21 mouse cellular contexts compared by ENCODE assay signal in the genomic region with DNA sequence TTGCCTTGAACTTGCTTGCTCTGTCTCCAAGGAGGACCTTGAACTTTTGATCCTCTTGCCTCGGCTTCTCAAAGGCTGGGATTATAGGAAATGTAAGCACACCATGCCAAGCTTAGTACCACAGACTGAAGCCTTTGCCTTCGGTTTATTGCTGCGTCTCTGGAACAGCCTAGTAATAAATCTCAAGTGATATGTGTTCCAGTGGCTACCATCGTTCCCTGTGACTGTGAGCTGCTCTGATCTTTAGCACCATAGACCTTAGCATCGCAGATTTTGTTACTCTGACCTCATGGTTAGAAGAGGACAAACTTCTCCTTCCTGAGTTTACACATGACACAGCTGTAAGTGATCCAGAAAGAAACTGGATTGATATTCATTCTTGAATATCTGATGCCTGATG.
DNase-seq lines count a peak whose midpoint lies in the region; ATAC-seq and TF ChIP-seq lines count a peak whose summit lies in the region.
"Had no signal": no experiment of that assay in that cellular context is flagged by ENCODE, and none has a peak within 500 bp of the region (broad histone marks: within the 10 kb centered on the region; RNA-seq: fewer than 3 reads in every experiment).

No protein-coding gene starts in this region.

- 48% methylated on average over 5 of the region's 5 CpGs for WGBS in intestine, embryonic 16.5 days
- 33% methylated on average over 5 of the region's 5 CpGs for WGBS in large intestine, adult 2 months
- WGBS in lung, postnatal 0 days, result 58% methylated on average over 5 of the region's 5 CpGs
- 35% methylated on average over 5 of the region's 5 CpGs for WGBS in kidney, adult 2 months
- 93% methylated on average over 5 of the region's 5 CpGs for WGBS in cerebellum, adult 2 months

- no peak for TF ChIP-seq POLR2A in kidney, adult 2 months (IDR thresholded peaks at IDR 0.05; ENCODE audit: low read depth, low read length)
- TF ChIP-seq POLR2A in cerebellum, adult 2 months (IDR thresholded peaks at IDR 0.05; ENCODE audit: borderline replicate concordance, insufficient read depth, low read length), result no peak

- no peak for TF ChIP-seq CTCF in lung, postnatal 0 days (IDR thresholded peaks at IDR 0.05)
- no peak for TF ChIP-seq CTCF in kidney, adult 2 months (conservative IDR thresholded peaks at IDR 0.05; ENCODE audit: insufficient read depth, insufficient read length, low read depth, low read length)
- TF ChIP-seq CTCF in cerebellum, adult 2 months (IDR thresholded peaks at IDR 0.05; ENCODE audit: borderline replicate concordance, insufficient read depth, low read depth, low read length), result no peak

- H3K4me3 ChIP-seq in intestine, embryonic 16.5 days (ENCODE audit: low read length), result no peak overlapping the region
- H3K4me3 ChIP-seq in lung, postnatal 0 days (ENCODE audit: low read depth, low read length), result no peak overlapping the region
- H3K4me3 ChIP-seq in kidney, adult 2 months (ENCODE audit: insufficient read depth, low read depth, low read length), result no peak overlapping the region
- H3K4me3 ChIP-seq in cerebellum, adult 2 months (replicated peaks; ENCODE audit: insufficient read depth, low read depth, low read length), result no peak overlapping the region
- H3K4me3 ChIP-seq: embryonic facial prominence, embryonic 13.5 days; embryonic facial prominence, embryonic 15.5 days; erythroblast, embryonic 14.5 days; forebrain, embryonic 10.5 days; forebrain, embryonic 12.5 days had no signal

- H3K4me2 ChIP-seq in intestine, embryonic 16.5 days (ENCODE audit: low read depth, low read length), result no peak overlapping the region
- no peak overlapping the region for H3K4me2 ChIP-seq in lung, postnatal 0 days (replicated peaks; ENCODE audit: low read depth, low read length)
- H3K4me2 ChIP-seq: embryonic facial prominence, embryonic 13.5 days; embryonic facial prominence, embryonic 15.5 days; forebrain, embryonic 12.5 days had no signal

- ATAC-seq in intestine, embryonic 16.5 days, result peak; percentile 94
- no peak for ATAC-seq in lung, postnatal 0 days
- ATAC-seq: forebrain, embryonic 14.5 days; forebrain, embryonic 16.5 days had no signal

- no peak overlapping the region; the same call in 1 of the 2 replicates for H3K27ac ChIP-seq in intestine, embryonic 16.5 days (ENCODE audit: low read length)
- no peak overlapping the region for H3K27ac ChIP-seq in lung, postnatal 0 days (ENCODE audit: low read length)
- H3K27ac ChIP-seq in kidney, adult 2 months (ENCODE audit: insufficient read depth, low read depth, low read length), result no peak overlapping the region
- H3K27ac ChIP-seq in cerebellum, adult 2 months (ENCODE audit: insufficient read depth, low read length), result no peak overlapping the region
- H3K27ac ChIP-seq: embryonic facial prominence, embryonic 13.5 days; embryonic facial prominence, embryonic 15.5 days; forebrain, embryonic 10.5 days; forebrain, embryonic 12.5 days had no signal

- H3K27me3 ChIP-seq in intestine, embryonic 16.5 days (replicated peaks; ENCODE audit: control insufficient read depth, insufficient read depth, low read length), result no peaks in the 10 kb centered on the region
- H3K27me3 ChIP-seq in lung, postnatal 0 days (replicated peaks; ENCODE audit: insufficient read depth, low read length), result no peaks in the 10 kb centered on the region
- no peaks in the 10 kb centered on the region for H3K27me3 ChIP-seq in kidney, adult 2 months (replicated peaks; ENCODE audit: control insufficient read depth, insufficient read depth, low read length)
- H3K27me3 ChIP-seq in cerebellum, adult 2 months (ENCODE audit: control insufficient read depth, insufficient read depth, low read length), result no peaks in the 10 kb centered on the region
- H3K27me3 ChIP-seq: embryonic facial prominence, embryonic 13.5 days; embryonic facial prominence, embryonic 15.5 days; forebrain, embryonic 12.5 days had no signal

- H3K9ac ChIP-seq in intestine, embryonic 16.5 days (ENCODE audit: low read depth, low read length), result no peak overlapping the region
- no peak overlapping the region for H3K9ac ChIP-seq in lung, postnatal 0 days (replicated peaks; ENCODE audit: low read depth)
- H3K9ac ChIP-seq: embryonic facial prominence, embryonic 13.5 days; embryonic facial prominence, embryonic 15.5 days; forebrain, embryonic 12.5 days had no signal

- no peaks in the 10 kb centered on the region for H3K9me3 ChIP-seq in intestine, embryonic 16.5 days (ENCODE audit: control insufficient read depth, low read length)
- no peaks in the 10 kb centered on the region for H3K9me3 ChIP-seq in lung, postnatal 0 days (ENCODE audit: low read length)
- H3K9me3 ChIP-seq: embryonic facial prominence, embryonic 13.5 days; embryonic facial prominence, embryonic 15.5 days; forebrain, embryonic 10.5 days; forebrain, embryonic 12.5 days had no signal

- DNase-seq in large intestine, adult 2 months (ENCODE audit: low read depth, low spot score), result peak; percentile 37
- no peak for DNase-seq in lung, postnatal 0 days (ENCODE audit: low spot score)
- no peak for DNase-seq in kidney, adult 2 months
- no peak for DNase-seq in cerebellum, adult 2 months
- DNase-seq: adrenal gland, adult 2 months; adrenal gland, postnatal 10 days; adrenal gland, postnatal 25 days; cerebellum, adult 11-12 months; cerebellum, adult 8-10 months; cerebellum, adult 9-11 months; cerebellum, postnatal 14 days; cerebellum, postnatal 36 days; embryo, embryonic 11 days had no signal

- no peaks in the 10 kb centered on the region for H3K4me1 ChIP-seq in intestine, embryonic 16.5 days (ENCODE audit: control insufficient read depth, insufficient read depth, low read length)
- no peaks in the 10 kb centered on the region for H3K4me1 ChIP-seq in lung, postnatal 0 days (ENCODE audit: insufficient read depth, low read depth, low read length)
- H3K4me1 ChIP-seq in kidney, adult 2 months (ENCODE audit: control insufficient read depth, insufficient read depth, low read length), result no peaks in the 10 kb centered on the region
- no peaks in the 10 kb centered on the region for H3K4me1 ChIP-seq in cerebellum, adult 2 months (ENCODE audit: control insufficient read depth, insufficient read depth, low read length)
- H3K4me1 ChIP-seq: embryonic facial prominence, embryonic 13.5 days; embryonic facial prominence, embryonic 15.5 days; forebrain, embryonic 10.5 days; forebrain, embryonic 12.5 days had no signal

- TF ChIP-seq EP300 in lung, postnatal 0 days (IDR thresholded peaks at IDR 0.05), result no peak

- H3K36me3 ChIP-seq in intestine, embryonic 16.5 days (ENCODE audit: control insufficient read depth, insufficient read depth, low read length), result no peaks in the 10 kb centered on the region
- no peaks in the 10 kb centered on the region for H3K36me3 ChIP-seq in lung, postnatal 0 days (ENCODE audit: insufficient read depth, low read length)
- H3K36me3 ChIP-seq in kidney, adult 2 months (ENCODE audit: control insufficient read depth, insufficient read depth, low read length), result no peaks in the 10 kb centered on the region
- H3K36me3 ChIP-seq: embryonic facial prominence, embryonic 13.5 days; embryonic facial prominence, embryonic 15.5 days; forebrain, embryonic 12.5 days had no signal
